Mouse (Mus musculus) monocyte, adult 2 months (primary cell): ENCODE data around the gene Tex50.

ENCODE experiments used
- DNase-seq, 2 experiments: peaks; one replicate each; pipeline ENCODE4 v3.0.0; 2022; ENCODE audit warnings: low spot score in 2 of 2, low read depth in 1 of 2

The Tex50 gene

GRCm38 (mm10) chr1:161126461-161126860, 32.7 kb downstream of the Tex50 start:
- no peak for DNase-seq

GRCm38 (mm10) chr1:161122661-161123418, 36.3 kb downstream of the Tex50 start:
- DNase-seq, result no peak

- DNase-seq, result no peak
Measured at GRCm38 (mm10) chr1:161114591-161114990, 44.5 kb downstream of the Tex50 start.

- no peak for DNase-seq
Measured at GRCm38 (mm10) chr1:161109216-161109615, 49.9 kb downstream of the Tex50 start.
